Mouse (Mus musculus) urinary bladder, adult 2 months (tissue): ENCODE results near the gene Lrrc74a. TPM values are rescaled to one million over a fixed set of nuclear protein-coding genes. Genes with fewer than 3 reads are reported as not detected.

Experiments used
- DNase-seq: peaks from one replicate; pipeline ENCODE4 v3.0.0; 2022; ENCODE audit warnings: low spot score
- polyA plus RNA-seq: library from polyadenylated mRNA; depleted of rRNA; stranded (reverse); fragments of >200 nt; gene quantifications from 2 replicates; pipeline ENCODE4 v1.2.3, GENCODE M21; 2012

The Lrrc74a gene
- polyA plus RNA-seq, 1 experiment, result not detected

GRCm38 (mm10) chr12:86786149-86787019 lies 52.2 kb downstream of the Lrrc74a start:
- no peak for DNase-seq

DNA sequence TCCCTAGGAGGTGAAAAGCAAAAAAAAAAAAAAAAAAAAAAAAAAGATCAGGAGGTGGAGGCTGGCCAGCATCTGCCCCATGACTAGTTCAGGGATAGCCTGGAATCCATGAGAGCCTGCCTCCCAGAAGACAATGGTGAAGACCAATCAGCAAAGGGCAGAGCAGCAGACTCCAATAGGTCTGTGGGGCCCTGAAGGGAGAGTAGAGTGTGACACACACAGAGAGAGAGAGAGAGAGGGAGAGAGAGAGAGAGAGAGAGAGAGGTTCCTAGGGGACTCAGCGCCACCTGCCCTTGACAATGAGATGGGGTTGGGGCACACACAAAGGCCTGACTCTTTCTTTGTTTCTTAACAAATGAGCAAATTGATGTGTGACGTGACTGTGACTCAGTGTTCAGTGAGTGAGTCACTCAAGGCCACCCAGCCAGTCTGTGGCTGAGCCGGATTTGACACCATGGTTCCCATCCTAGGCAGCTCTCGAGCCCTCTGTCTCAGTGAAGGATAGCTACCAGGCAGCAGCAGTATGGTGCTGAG lies 52.9 kb downstream of the Lrrc74a start:
- no peak for DNase-seq

DNA sequence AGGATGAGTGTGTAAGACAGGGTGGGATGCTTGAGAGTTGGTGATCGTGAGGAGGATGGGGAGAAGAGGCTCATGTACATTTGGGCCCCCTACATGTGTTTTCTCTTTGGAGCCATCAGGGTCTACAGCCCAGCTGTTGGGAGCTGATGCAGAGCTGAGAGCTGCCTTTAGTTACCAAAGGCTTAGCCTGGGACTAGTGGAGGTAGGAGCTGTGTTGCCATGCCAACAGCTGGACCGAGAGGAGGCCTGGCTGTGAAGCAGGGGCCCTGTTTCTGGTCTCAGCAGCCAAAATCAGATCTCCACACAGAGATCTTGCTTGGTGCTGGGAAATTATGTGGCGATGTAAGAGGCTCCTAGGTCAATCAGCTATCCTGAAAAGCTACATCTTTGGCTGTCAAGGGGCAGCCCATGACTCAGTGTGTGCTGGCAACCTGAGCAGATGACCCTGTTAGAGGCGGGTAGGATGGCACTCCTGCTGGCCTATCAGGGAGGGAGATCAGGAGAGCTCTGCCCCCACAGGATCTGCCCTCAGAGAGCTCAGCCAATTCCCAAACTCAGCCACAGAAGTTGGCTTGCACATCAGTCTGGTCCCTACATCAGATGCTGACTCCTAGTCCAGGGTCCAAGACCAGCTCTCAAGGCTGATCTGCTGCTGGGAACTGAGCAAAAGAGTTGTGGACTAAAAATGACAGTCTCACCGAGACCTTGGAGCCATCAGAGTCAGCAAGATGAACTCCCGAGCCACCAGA lies 56.1 kb downstream of the Lrrc74a start:
- DNase-seq, result no peak

- no peak for DNase-seq
Measured at GRCm38 (mm10) chr12:86790849-86791127, 56.6 kb downstream of the Lrrc74a start.

- no peak for DNase-seq
Measured at GRCm38 (mm10) chr12:86791987-86792386, 57.8 kb downstream of the Lrrc74a start.

DNA sequence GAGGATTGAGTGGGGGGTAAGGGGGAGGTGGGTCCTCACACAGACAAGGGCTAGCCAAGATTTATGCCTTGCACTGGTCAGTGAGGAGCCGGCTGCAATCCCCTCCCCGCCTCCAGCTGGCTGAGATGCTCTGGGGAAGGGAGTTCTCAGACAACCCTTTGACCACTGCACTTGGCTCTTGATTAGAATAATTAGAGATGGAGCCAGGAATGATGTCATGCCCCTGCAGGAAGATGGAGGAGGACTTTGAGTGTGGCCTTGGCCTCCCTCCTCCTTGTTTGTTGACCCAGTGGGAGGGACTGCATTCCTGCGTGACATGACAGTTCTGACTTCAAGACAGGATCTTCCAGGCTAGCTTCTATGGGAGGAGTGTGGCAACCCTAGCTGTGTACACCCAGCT lies 59.7 kb downstream of the Lrrc74a start:
- DNase-seq, result no peak

- no peak for DNase-seq
Measured at GRCm38 (mm10) chr12:86794331-86794730, 60.2 kb downstream of the Lrrc74a start.

DNA sequence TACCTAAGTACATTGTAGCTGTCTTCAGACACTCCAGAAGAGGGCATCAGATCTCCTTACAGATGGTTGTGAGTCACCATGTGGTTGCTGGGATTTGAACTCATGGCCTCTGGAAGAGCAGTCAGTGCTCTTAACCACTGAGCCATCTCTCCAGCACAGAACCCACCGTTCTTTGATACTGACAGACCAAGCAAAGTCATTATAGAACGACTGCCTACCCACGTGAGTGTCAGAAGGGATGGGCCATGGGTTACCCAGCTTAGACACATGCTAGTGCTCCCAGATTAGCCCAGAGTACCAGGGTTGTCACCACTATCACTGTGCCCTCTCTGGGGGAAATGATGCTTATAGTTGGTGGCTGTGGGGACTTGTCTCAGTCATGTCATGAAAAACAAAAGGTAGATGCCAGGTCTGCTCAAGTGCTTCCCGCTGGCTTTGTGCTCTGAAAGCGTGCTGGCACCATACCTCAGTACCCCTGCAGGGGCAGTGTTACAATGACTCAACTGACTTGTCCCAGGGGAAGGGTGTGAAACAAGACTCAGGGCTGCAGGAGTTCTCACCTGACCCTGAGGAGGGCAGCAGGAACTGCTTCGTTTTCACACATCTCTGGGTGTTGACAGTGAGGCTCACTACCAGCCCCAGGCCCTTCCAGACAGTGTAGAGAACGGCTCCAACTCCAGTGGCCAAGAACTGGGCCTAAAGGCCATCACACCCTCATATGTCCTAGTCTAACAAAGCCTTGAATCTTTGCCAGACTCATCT lies 61.1 kb downstream of the Lrrc74a start:
- no peak for DNase-seq

- DNase-seq, result peak; percentile 62
Measured at GRCm38 (mm10) chr12:86795838-86796232, 61.7 kb downstream of the Lrrc74a start.

DNA sequence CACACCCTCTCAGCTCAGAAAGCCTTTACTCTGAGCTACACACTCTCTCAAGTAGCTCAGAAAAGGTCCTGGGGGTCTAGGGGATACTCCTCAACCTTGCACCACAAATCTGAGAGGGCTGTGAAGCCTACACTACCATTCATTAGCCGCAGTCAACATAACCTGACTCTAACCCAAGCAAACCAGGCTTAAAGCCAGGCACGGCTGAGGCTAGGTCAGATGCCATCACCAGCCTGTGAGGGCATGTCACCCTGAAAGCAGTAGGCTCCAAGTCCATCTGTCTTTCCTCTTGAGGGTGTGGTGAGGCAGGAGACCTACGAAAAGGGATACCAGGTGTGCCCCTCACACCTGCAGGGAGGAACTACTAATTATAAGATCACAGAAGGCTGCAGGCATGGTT lies 62.2 kb downstream of the Lrrc74a start:
- DNase-seq, result no peak

GRCm38 (mm10) chr12:86797771-86798170 lies 63.6 kb downstream of the Lrrc74a start:
- DNase-seq, result no peak

- DNase-seq, result peak; percentile 69
Measured at GRCm38 (mm10) chr12:86798773-86799540, 64.8 kb downstream of the Lrrc74a start.

DNA sequence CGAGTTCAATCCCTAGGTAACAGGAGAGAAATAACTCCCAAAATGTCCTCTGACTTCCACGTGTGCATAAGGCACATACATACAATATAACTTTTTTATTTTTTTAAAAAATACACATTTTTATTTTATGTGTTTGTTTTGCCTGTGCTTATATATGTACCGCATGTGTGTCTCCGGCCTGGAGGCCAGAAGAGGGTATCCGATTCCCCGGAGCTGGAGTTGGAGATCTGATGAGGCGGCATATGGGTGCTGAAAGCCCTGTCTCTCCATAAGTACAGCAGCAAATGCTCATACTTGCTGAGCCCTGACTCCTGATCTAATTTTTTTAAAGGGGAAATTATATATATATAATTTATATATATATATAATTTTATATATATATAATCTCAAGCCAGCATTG lies 65.6 kb downstream of the Lrrc74a start:
- DNase-seq, result no peak

GRCm38 (mm10) chr12:86800336-86800735 lies 66.2 kb downstream of the Lrrc74a start:
- no peak for DNase-seq

- no peak for DNase-seq
Measured at GRCm38 (mm10) chr12:86800765-86801147, 66.6 kb downstream of the Lrrc74a start.

DNA sequence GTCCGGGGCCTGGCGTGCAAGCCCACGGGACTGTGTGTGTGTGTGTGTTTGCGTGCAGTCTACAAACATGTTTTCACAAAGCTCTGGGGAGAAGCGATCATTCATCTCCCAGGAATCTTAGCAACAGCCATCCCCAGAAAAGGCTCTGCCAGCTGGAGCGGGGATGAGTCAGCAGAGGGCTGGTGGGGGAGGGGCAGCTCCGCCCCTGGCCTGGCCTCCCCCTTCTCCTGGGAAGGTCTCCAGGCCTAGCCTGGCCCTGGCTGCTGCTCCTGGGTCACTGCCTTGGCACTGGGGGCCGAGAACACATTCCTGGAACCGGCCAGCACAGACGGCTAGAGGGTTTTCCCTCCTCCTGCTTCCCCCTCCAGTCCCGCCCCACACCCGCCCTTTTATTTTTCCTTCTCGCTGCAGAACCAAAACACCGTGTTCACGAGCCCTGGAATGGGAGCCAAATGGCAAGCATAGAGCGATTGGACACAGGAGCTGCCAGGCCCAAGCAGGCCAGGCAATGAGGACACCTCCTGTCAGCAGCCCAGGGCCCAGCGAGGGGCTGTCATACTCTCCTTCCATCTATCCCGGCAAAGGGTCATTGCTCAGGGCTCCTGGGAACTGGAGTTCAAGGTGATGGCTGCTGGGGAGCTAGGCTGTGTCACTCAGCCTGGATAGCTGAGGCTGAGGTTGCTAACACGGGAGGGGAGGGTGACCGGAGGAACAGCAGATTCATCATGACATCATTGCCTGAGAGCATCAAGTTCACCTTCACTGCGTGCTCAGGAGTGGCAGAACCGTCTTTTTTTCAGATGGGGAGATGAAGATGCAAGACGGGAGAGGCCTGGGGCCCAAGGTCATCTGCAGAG lies 67.2 kb downstream of the Lrrc74a start:
- DNase-seq, result peak; percentile 97

GRCm38 (mm10) chr12:86802005-86802671 lies 68.0 kb downstream of the Lrrc74a start:
- DNase-seq, result no peak

DNA sequence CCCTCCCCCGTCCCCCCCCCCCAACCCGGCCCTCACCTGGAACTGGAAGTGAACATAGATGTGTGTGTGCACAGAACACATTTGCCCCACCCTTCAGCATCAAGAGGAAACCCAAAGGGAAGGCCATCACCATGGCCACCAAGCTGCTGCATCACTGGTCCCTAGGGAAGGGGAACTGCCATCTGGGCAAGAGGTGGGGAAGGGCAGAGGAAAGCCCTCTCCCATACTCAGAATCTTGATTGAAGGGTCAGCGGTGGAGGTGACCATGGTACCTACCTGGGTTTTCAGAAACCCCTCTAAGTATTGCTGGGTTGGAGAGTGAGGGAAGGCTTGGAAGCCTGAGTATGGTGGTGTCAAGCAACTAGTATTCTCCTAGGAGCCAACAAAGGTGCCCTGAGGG lies 68.7 kb downstream of the Lrrc74a start:
- DNase-seq, result no peak

- no peak for DNase-seq
Measured at GRCm38 (mm10) chr12:86803651-86804307, 69.6 kb downstream of the Lrrc74a start.
